ENCODE assay signal across 8 mouse cellular contexts in the genomic region with DNA sequence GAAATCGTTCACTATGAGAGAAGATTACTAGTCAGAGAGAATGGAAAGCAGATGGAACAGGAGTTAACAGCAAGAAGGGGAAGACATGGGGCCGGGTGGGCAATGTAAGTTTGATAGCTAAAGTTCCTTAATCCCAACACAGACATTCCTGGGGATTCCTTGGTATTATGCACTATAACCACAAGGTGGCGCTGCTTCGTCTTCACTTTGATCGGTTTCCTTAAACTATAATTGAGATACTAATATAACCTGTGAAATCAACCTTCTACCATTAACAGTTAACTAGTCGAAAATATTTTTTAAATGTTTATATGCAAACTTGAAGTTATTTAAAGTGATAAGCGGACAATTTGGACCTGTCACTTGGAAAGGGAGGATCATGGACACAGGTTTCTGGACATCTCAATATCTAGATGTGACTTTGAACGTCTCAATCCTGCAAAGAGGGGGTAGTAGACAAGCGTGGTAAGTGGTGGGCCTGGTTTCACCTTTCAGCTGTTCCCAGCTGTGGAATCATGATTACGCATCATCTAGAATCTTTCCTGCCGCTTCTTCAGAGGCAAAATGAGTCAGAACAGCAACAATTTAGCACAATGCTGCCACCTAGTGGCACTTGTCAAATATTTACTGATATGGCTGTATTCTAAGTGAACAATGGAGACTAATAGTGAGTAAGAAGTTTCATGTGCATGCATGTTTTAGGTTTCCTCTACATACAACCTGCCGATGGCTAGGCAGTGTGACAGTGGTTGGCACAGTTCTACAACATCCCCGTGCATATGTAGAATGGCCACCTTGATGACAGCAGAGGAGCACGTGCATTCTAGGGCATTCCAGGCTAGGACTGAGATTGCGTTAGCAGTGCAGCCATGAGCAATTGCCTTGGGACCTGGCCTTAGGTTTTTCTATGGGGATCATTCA. TPM values are rescaled to one million over a fixed set of nuclear protein-coding genes. Genes with fewer than 3 reads are reported as not detected.
DNase-seq lines count a peak whose midpoint lies in the region; ATAC-seq lines count a peak whose summit lies in the region.

No protein-coding gene starts in this region.

- H3K4me2 ChIP-seq in hindbrain, embryonic 14.5 days (replicated peaks), result peak overlapping the region; percentile 51

- peak; percentile 91 for ATAC-seq in hindbrain, embryonic 14.5 days (ENCODE audit: low FRiP score)

- no peaks in the 10 kb centered on the region for H3K4me1 ChIP-seq in hindbrain, embryonic 14.5 days (replicated peaks; ENCODE audit: control insufficient read depth, insufficient read depth, low read length)

- H3K9ac ChIP-seq in hindbrain, embryonic 14.5 days, result 0 out of 2 replicates have a peak overlapping the region, but pooled peaks have one; percentile 7

- peak overlapping the region; percentile 27 for H3K4me3 ChIP-seq in hindbrain, embryonic 14.5 days (replicated peaks; ENCODE audit: low read length)

- WGBS in hindbrain, embryonic 14.5 days, result 18% methylated on average over 15 of the region's 15 CpGs

- DNase-seq in R1 (ENCODE audit: low read depth, low spot score), result peak; percentile 88
- DNase-seq in cerebellum, postnatal 10 days, result peak; percentile 87 to 88
- peak; percentile 56 to 65 for DNase-seq in frontal cortex, postnatal 10 days (ENCODE audit: low spot score in 2 of 2)
- peak; percentile 94 for DNase-seq in hindbrain, embryonic 14.5 days (ENCODE audit: low spot score)
- DNase-seq in layer of hippocampus, postnatal 25 days (ENCODE audit: extremely low spot score in 1 of 2, low spot score in 1 of 2), result peak; percentile 42 to 73
- DNase-seq in lung, postnatal 14 days, result peak; percentile 83
- DNase-seq in ovary, postnatal 36 days (ENCODE audit: low spot score), result peak; percentile 24
- DNase-seq in thymus, postnatal 36 days, result peak; percentile 26 to 36

- no peaks in the 10 kb centered on the region for H3K27me3 ChIP-seq in hindbrain, embryonic 14.5 days (ENCODE audit: control insufficient read depth, insufficient read depth, low read length)

- H3K27ac ChIP-seq in hindbrain, embryonic 14.5 days, result no peak overlapping the region

- H3K36me3 ChIP-seq in hindbrain, embryonic 14.5 days (replicated peaks; ENCODE audit: control insufficient read depth, insufficient read depth), result no peaks in the 10 kb centered on the region

- H3K9me3 ChIP-seq in hindbrain, embryonic 14.5 days (ENCODE audit: control insufficient read depth, low read length), result no peaks in the 10 kb centered on the region

RNA-seq across cellular contexts. Expression of gene Cstl1, which starts 2.0 kb away (rescaled TPM):
- polyA plus RNA-seq in hindbrain, embryonic 14.5 days (2014; fragmentation: Nextera tagmentation; extraction: Ambion mirVana), result not detected in 2 replicates
- total RNA-seq in layer of hippocampus, postnatal 25 days (2021), result under 1 TPM in 1 of 2 experiments, not detected in 1; 0.85 TPM

RNA-seq across cellular contexts. Expression of gene Cst11, which starts 19.1 kb away (rescaled TPM):
- polyA plus RNA-seq in hindbrain, embryonic 14.5 days (2014; fragmentation: Nextera tagmentation; extraction: Ambion mirVana), result not detected in 2 replicates
- not detected for total RNA-seq in layer of hippocampus, postnatal 25 days (2021)

RNA-seq across cellular contexts. Expression of gene Napb, which starts 19.9 kb away (rescaled TPM):
- 94.1 and 99.4 TPM in 2 replicates for polyA plus RNA-seq in hindbrain, embryonic 14.5 days (2014; fragmentation: Nextera tagmentation; extraction: Ambion mirVana)
- total RNA-seq in layer of hippocampus, postnatal 25 days (2021), result 100 to 1,000 TPM; 300 to 310 TPM

RNA-seq across cellular contexts. Expression of gene 8030411F24Rik, which starts 29.7 kb away (rescaled TPM):
- not detected in 2 replicates for polyA plus RNA-seq in hindbrain, embryonic 14.5 days (2014; fragmentation: Nextera tagmentation; extraction: Ambion mirVana)
- total RNA-seq in layer of hippocampus, postnatal 25 days (2021), result not detected

RNA-seq across cellular contexts. Expression of gene Cst12, which starts 37.0 kb away (rescaled TPM):
- not detected in 2 replicates for polyA plus RNA-seq in hindbrain, embryonic 14.5 days (2014; fragmentation: Nextera tagmentation; extraction: Ambion mirVana)
- total RNA-seq in layer of hippocampus, postnatal 25 days (2021), result 1 to 10 TPM; 4.0 to 6.1 TPM

Comparison
In these comparisons a context has a peak if more than half of its experiments do, and no peak if none do; other contexts are left out.
1. DNase-seq: peak in every context shown above with its lines; median percentile 94 in hindbrain, embryonic 14.5 days; 88 in R1; 88 in cerebellum, postnatal 10 days; 83 in lung, postnatal 14 days; 60 in frontal cortex, postnatal 10 days; 58 in layer of hippocampus, postnatal 25 days; 31 in thymus, postnatal 36 days; 24 in ovary, postnatal 36 days.